Mouse (Mus musculus): ENCODE results near the gene Acot7.

DNA sequence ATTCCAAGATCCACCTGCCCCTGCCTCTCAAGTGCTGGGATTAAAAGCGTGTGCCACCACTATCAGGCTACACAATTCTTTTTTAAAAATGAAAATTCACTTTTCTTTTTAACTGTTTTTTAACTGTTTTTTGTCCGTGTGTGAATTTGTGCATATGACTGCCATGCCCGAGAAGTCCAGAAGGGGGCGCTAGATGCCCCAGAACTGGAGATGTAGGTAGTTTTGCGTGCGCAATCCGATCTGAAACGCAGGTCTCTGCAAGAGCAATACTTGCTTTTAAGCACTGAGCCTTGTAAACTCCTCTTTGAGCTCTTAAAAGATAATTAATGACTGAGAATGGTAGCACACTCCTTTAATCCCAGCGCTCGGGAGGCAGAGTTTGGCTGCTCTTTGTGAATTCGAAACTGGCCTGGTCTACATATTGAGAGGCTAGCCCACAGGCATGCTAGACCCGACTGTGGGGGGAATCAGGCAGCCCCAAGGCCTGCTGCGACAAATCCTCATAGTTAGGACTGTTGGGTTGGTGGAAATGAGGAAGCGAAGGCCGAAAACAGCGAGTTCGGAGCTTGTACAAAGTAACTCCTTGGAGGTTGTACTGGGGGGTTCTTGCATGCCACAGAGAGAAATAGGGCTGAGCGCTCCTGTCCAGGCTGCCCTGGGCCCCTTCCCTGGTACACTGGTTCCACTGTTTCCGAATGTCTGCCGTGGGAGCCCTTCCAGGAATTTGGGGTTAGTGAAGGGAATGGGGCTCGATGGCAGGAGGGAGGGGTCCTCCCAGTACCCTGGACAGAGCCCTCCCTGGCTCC, 20.0 kb upstream of the Acot7 start:
- TF ChIP-seq POLR2A (IDR thresholded peaks at IDR 0.05; ENCODE audit: borderline replicate concordance, insufficient read depth, low read length) (no peak), CTCF (IDR thresholded peaks at IDR 0.05; ENCODE audit: borderline replicate concordance, insufficient read depth, low read depth, low read length) (peak; percentile 65)
